11 mouse cellular contexts compared by ENCODE assay signal in the genomic region with DNA sequence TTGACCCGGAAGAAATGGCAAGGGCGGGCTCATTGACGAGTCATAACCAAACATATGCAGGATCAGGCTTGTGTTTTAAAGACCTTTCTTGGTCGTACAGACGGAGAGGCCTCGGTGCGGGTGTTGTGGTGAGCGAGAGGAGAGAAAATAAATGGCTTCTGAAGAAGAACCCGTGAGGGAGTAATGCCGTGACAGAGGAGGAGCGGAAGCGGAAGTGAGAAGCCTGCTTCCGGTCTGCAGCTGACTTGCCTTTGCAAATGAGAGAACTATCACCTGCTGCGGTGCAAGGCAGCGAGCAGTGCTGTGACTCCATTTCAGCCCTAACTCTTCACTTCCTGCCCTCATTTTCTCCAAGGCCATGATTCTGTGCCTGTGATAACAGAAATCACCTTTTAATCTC. TPM values are rescaled to one million over a fixed set of nuclear protein-coding genes. Genes with fewer than 3 reads are reported as not detected.
A peak's percentile ranks its signal among the peaks of the same experiment; 100 is the strongest.
DNase-seq lines count a peak whose midpoint lies in the region; ATAC-seq lines count a peak whose summit lies in the region.
"Had no signal": no experiment of that assay in that cellular context is flagged by ENCODE, and none has a peak within 500 bp of the region (broad histone marks: within the 10 kb centered on the region; RNA-seq: fewer than 3 reads in every experiment).

No protein-coding gene starts in this region.

- DNase-seq in spleen, adult 12 weeks (ENCODE audit: low spot score): peak; percentile 31
- DNase-seq in spleen, postnatal 14 days (ENCODE audit: low spot score in 2 of 2): no peak
- peak; percentile 49 for DNase-seq in ZHBTc4 (ENCODE audit: low read depth, low spot score)
- peak; percentile 65 for DNase-seq in thymus, postnatal 25 days
- no peak for DNase-seq in cerebellum, adult 8-10 months
- DNase-seq in left cerebral cortex, adult 9 months (ENCODE audit: low spot score in 2 of 2): no peak
- DNase-seq: cerebellum, postnatal 10 days; heart, postnatal 36 days; kidney, postnatal 4 days had no signal

- peak; percentile 49 for ATAC-seq in megakaryocyte progenitor cell, adult 5-6 weeks (replicated peaks; ENCODE audit: poor library complexity)
- no peak for ATAC-seq in erythroblast, adult 5-6 weeks (replicated peaks; ENCODE audit: low FRiP score, poor library complexity, severe bottlenecking)

RNA-seq across cellular contexts. Expression of a gene that starts 16.4 kb away (rescaled TPM):
- total RNA-seq in megakaryocyte progenitor cell, adult 5-6 weeks (2015): 50.1 and 52.8 TPM in 2 replicates
- total RNA-seq in megakaryocyte progenitor cell, adult 5-6 weeks (2017): 41.4 and 56.0 TPM in 2 replicates
- total RNA-seq in erythroblast, adult 5-6 weeks (2015; ENCODE audit: low replicate concordance): 6.7 and 9.4 TPM in 2 replicates
- total RNA-seq in erythroblast, adult 5-6 weeks (2017; ENCODE audit: low replicate concordance): 2.5 TPM in 2 replicates

Comparison
In these comparisons a context has a peak if more than half of its experiments do, and no peak if none do; other contexts are left out.
1. DNase-seq: peak in spleen, adult 12 weeks (single experiment), ZHBTc4 (single experiment) and thymus, postnatal 25 days (single experiment); none in spleen, postnatal 14 days (0 of 2), cerebellum, adult 8-10 months (single experiment) and left cerebral cortex, adult 9 months (0 of 2).
2. RNA of a gene that starts 16.4 kb away (total RNA-seq): 41.4 to 56.0 TPM in megakaryocyte progenitor cell, adult 5-6 weeks; 2.5 to 9.4 TPM in erythroblast, adult 5-6 weeks; every median in the first group is over 4 times any median in the second.